Mouse (Mus musculus) forebrain, embryonic 11.5 days (tissue): ENCODE data around the gene Ddx6. TPM values are rescaled to one million over a fixed set of nuclear protein-coding genes. Genes with fewer than 3 reads are reported as not detected.

Experiments
- ATAC-seq: fragments of 200-750 bp; cut with Nextera tagmentation; replicated peaks from 2 replicates; pipeline ENCODE4 v1.8.0; 2017; ENCODE audit warnings: moderate TSS enrichment; ENCODE audit not compliant: low FRiP score
- DNase-seq: peaks from one replicate; pipeline ENCODE4 v3.0.0-alpha.2; 2017; ENCODE audit warnings: low spot score
- H3K27ac ChIP-seq: fragments of 300-500 bp; sonication (generic); 2 replicates; pipeline ENCODE4 v1.5.1; 2014; ENCODE audit warnings: low read depth, low read length
- H3K27me3 ChIP-seq: fragments of 300-500 bp; sonication (generic); 2 replicates; pipeline ENCODE4 v1.6.1; 2014; ENCODE audit warnings: mild to moderate bottlenecking, low read length, mixed read lengths; ENCODE audit not compliant: control insufficient read depth, insufficient read depth
- H3K36me3 ChIP-seq: fragments of 300-500 bp; sonication (generic); 2 replicates; pipeline ENCODE4 v1.6.1; 2014; ENCODE audit warnings: mild to moderate bottlenecking, low read length, moderate library complexity, mixed read lengths; ENCODE audit not compliant: control insufficient read depth, insufficient read depth
- H3K4me1 ChIP-seq: fragments of 300-500 bp; sonication (generic); replicated peaks from 2 replicates; pipeline ENCODE4 v1.6.1; 2014; ENCODE audit warnings: low read length, mixed read lengths; ENCODE audit not compliant: control insufficient read depth, insufficient read depth
- H3K4me2 ChIP-seq: fragments of 300-500 bp; sonication (generic); 2 replicates; pipeline ENCODE4 v1.6.1; 2014; ENCODE audit warnings: low read depth, mild to moderate bottlenecking, low read length, moderate library complexity, mixed read lengths; ENCODE audit not compliant: severe bottlenecking
- H3K4me3 ChIP-seq: fragments of 300-500 bp; sonication (generic); 2 replicates; pipeline ENCODE4 v1.5.1; 2014; ENCODE audit warnings: low read depth, low read length
- H3K9ac ChIP-seq: fragments of 300-500 bp; sonication (generic); 2 replicates; pipeline ENCODE4 v1.6.1; 2014; ENCODE audit warnings: low read length
- H3K9me3 ChIP-seq: fragments of 300-500 bp; sonication (generic); 2 replicates; pipeline ENCODE4 v1.6.1; 2016; ENCODE audit warnings: low read length, mixed read lengths; ENCODE audit not compliant: control insufficient read depth
- WGBS: fragments of 180-500 bp; shearing (Covaris S2); extraction: QIAGEN DNeasy Blood & Tissue Kit; methylation state at CpG from one replicate; pipeline ENCODE4 v1.1.7; 2014; 5-methylcytosine and 5-hydroxymethylcytosine counted together
- polyA plus RNA-seq: library from polyadenylated mRNA; unstranded; fragments of >200 nt; fragmentation: Nextera tagmentation; extraction: Ambion mirVana; gene quantifications from 2 replicates; pipeline ENCODE4 v1.2.1, GENCODE M21; 2014

Gene Ddx6
- polyA plus RNA-seq, 1 experiment from 2014 or later: 16.2 TPM

DNA sequence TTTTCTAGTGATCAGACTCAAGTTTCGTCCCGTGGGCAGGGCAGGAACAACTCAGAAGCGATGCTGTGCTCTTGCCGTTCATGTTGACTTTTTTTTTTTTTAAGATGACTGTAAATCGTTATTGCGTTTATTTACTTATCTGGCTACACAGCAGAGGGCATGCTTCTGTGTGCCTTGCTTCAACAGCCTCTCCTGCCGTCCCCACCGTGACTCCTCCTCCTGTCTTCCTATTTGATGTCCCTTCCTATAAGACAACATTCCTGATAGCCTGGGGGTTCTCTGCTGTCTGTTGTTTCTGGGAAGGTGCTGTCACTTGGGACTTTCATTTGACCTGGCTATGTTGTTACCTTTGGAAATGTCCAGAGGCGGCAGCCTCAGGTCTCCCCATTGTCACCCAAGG is 16.1 kb upstream of the Ddx6 start:
- no peaks in the 10 kb centered on the region for H3K36me3 ChIP-seq
- H3K4me1 ChIP-seq: no peaks in the 10 kb centered on the region
- H3K9ac ChIP-seq: no peak overlapping the region
- ATAC-seq (no peak), DNase-seq (no peak)
- no peak overlapping the region for H3K4me2 ChIP-seq
- no peak overlapping the region for H3K27ac ChIP-seq
- H3K27me3 ChIP-seq: no peaks in the 10 kb centered on the region
- 80% methylated on average over 9 of the region's 9 CpGs for WGBS
- H3K4me3 ChIP-seq: no peak overlapping the region
- H3K9me3 ChIP-seq: peaks cover 5% of the 10 kb centered on the region; the same call in 1 of the 2 replicates

DNA sequence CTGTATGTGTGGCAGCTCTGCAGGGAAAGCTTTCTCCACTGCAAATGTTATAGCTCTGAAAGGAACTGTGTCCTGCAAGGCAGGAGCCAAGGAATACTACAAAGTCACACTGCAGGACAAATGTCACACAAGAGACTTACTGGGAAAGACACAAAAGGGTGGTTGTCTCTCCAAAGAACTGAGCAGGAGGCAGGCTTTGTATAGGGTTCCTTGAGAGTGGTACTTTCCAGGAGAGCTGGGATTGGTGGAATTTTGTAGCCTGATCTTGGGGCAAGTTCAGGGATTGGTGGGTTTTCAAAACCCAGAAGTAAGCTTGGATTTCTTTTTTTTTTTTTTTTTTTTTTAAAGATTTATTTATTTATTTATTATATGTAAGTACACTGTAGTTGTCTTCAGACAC is 15.6 kb upstream of the Ddx6 start:
- Histone ChIP-seq H3K36me3 (no peaks in the 10 kb centered on the region), H3K9me3 (peaks cover 1% of the 10 kb centered on the region; the same call in 1 of the 2 replicates), H3K9ac (no peak overlapping the region), H3K27ac (no peak overlapping the region), H3K27me3 (no peaks in the 10 kb centered on the region), H3K4me3 (no peak overlapping the region), H3K4me1 (no peaks in the 10 kb centered on the region), H3K4me2 (no peak overlapping the region)
- no peak for ATAC-seq
- DNase-seq: no peak

DNA sequence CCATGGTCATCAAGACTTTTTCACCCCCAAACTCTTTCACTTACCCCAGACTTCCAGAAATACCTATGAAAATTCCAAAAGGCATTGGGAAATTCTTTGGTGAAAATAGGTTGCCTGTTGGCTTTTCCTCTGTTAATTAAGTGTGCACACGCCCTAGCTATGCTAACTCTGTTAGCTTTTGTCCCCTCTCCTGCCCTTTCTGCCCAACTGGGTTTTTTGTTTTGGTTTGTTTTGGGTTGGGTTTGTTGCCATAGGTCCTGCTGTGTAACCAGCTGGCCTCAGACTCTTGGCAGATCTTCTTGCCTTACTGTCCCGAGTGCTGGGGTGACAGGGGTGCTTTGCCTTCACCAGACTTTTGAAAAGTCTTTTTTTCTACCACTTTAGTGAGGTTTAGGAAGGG is 13.7 kb upstream of the Ddx6 start:
- ATAC-seq: no peak
- no peak for DNase-seq
- H3K9ac ChIP-seq: no peak overlapping the region

DNA sequence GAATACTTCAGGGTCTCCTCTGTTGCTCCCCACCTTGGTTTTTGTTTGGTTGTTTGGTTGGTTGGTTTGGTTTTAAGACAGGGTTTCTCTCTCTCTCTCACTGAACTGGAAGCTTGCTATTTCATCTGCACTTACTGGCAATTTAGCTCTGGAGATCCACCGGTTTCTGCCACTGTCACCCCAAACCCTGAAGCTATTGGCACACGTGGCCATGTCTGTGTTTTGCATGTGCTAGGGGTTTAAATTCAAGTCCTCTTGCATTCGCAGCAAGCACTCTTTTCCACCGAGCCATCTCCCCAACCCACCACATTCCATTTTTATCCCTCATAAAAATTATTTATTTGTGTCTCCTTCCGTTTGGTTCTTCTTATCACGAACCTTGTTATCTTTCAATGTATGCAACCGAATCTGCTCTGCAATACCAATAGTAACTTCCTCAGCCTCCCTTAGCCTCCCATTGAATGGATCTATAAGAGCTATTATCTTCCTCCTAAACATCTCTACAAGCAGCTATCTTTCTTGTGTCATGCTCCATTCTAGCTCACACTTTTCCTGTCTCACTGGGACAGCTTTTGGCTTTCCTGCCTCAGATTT is 13.0 kb upstream of the Ddx6 start:
- no peaks in the 10 kb centered on the region for H3K27me3 ChIP-seq
- H3K36me3 ChIP-seq: no peaks in the 10 kb centered on the region
- H3K4me1 ChIP-seq: no peaks in the 10 kb centered on the region
- no peak overlapping the region for H3K27ac ChIP-seq
- no peaks in the 10 kb centered on the region for H3K9me3 ChIP-seq
- no peak overlapping the region for H3K4me2 ChIP-seq
- WGBS: 79% methylated on average over 7 of the region's 7 CpGs
- H3K9ac ChIP-seq: no peak overlapping the region
- ATAC-seq (no peak), DNase-seq (no peak)
- no peak overlapping the region for H3K4me3 ChIP-seq

More for the DNA sequence above, 13.7 kb upstream of the Ddx6 start:
- Histone ChIP-seq H3K27me3 (no peaks in the 10 kb centered on the region), H3K27ac (no peak overlapping the region), H3K9me3 (no peaks in the 10 kb centered on the region), H3K4me3 (no peak overlapping the region), H3K36me3 (no peaks in the 10 kb centered on the region), H3K4me1 (no peaks in the 10 kb centered on the region), H3K4me2 (no peak overlapping the region)
- WGBS: 13% methylated on average over 2 of the region's 2 CpGs

DNA sequence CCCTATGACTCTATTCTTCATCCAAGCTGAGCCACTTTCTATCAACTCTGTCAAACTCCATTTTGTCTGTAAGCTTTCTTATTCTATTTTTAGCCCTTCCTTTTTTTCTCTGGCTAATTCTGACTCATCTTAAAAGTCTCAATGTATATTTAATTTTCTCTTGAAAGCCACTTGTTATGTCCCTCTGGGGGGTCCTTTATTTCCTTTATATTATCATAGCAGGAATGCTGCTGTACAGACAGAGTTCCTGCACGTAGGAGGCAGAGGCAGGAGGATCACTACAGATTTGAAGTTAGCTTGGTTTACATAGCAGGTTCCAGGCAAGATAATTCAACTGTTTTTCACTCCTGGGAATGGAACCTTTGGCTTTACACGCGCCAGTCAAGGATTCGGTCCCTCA is 11.5 kb upstream of the Ddx6 start:
- Histone ChIP-seq H3K4me1 (no peaks in the 10 kb centered on the region; the same call in 1 of the 2 replicates), H3K9me3 (no peaks in the 10 kb centered on the region), H3K9ac (no peak overlapping the region), H3K27ac (no peak overlapping the region), H3K36me3 (no peaks in the 10 kb centered on the region), H3K27me3 (no peaks in the 10 kb centered on the region), H3K4me2 (no peak overlapping the region), H3K4me3 (no peak overlapping the region)
- no peak for ATAC-seq
- WGBS: 81% methylated on average over 4 of the region's 4 CpGs
- no peak for DNase-seq

DNA sequence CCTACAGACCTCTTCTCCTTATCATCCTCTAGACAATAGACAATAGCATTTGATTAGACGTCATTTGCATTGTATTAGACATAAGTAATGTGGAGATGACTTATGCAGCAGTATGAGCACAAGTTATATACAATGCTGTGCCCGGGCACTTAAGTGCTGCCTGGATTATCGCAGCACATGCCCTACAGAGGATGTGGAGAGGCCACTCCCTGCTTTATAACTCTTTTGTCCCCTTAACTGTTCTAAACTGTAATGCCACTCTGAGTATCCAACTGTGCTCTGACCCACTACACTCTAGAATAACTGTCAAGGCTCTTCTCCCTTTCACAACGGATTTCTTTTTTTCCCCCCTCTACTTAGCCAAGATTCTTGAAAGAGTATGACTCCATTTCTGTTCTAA is 10.8 kb upstream of the Ddx6 start:
- no peak for ATAC-seq
- no peaks in the 10 kb centered on the region for H3K36me3 ChIP-seq
- H3K4me1 ChIP-seq: peaks cover 6% of the 10 kb centered on the region
- WGBS: 91% methylated on average over 4 of the region's 4 CpGs
- no peak overlapping the region for H3K27ac ChIP-seq
- H3K9ac ChIP-seq: no peak overlapping the region
- DNase-seq: no peak
- no peak overlapping the region for H3K4me2 ChIP-seq
- no peaks in the 10 kb centered on the region for H3K27me3 ChIP-seq
- no peaks in the 10 kb centered on the region for H3K9me3 ChIP-seq
- no peak overlapping the region for H3K4me3 ChIP-seq

DNA sequence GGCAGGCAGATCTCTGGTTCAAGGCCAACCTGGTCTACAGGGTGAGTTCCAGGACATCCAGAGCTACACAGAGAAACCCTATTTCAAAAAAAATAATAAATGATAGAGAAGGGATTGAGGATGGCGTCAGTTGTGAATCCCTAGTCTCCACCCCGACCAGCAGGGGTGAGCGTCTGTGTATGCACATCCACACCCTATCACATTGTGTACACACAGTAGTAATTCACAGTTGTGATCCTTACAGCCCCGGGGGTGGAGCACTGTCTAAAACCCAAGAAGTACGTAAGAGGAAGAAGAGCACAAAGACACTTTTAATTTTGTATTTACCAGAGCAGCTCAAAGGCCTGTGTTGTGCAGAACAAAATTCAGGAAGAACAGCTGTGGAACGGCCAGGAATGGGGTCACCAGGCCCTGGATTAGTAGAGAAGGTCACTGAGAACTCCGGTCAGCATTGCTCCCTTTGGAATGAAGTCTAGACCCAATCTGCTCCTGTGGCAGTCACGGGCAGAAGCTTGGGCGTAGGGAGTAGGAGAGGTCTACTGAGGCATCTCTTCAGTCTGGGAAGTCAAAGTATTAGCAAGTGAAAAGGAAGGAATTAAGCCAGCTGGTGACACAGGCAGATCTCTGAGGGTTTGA is 9.7 kb upstream of the Ddx6 start:
- no peak for ATAC-seq
- no peak overlapping the region for H3K4me3 ChIP-seq
- WGBS: 86% methylated on average over 9 of the region's 9 CpGs

DNA sequence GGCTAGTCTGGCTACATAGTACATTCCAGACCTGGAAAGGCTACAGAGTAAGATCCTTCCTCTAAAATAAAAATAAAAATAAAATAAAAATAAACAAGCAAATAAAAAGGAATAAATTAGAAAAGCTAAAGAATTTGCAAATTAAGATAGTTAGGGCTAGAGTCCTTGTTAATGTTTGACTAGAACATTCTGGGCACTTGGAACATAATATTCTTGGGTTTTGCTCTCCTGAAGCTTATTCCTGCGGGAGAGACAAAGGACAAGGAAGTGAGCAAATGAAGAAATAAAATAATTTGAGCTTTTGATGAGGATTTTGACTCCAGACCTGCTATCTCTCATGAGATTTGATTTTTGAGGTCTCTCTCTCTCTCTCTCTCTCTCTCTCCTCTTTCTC is 9.2 kb upstream of the Ddx6 start:
- Histone ChIP-seq H3K4me3 (no peak overlapping the region), H3K9me3 (no peaks in the 10 kb centered on the region), H3K27ac (no peak overlapping the region), H3K27me3 (no peaks in the 10 kb centered on the region), H3K36me3 (no peaks in the 10 kb centered on the region), H3K9ac (no peak overlapping the region), H3K4me2 (no peak overlapping the region), H3K4me1 (peaks cover 12% of the 10 kb centered on the region)
- ATAC-seq (no peak), DNase-seq (no peak)
- WGBS: 82% methylated on average over 1 of the region's 1 CpGs

More for the DNA sequence above, 9.7 kb upstream of the Ddx6 start:
- H3K9me3 ChIP-seq: no peaks in the 10 kb centered on the region
- H3K27me3 ChIP-seq: no peaks in the 10 kb centered on the region
- no peak for DNase-seq
- no peak overlapping the region for H3K9ac ChIP-seq
- H3K4me1 ChIP-seq: peaks cover 12% of the 10 kb centered on the region
- H3K4me2 ChIP-seq: no peak overlapping the region
- no peak overlapping the region for H3K27ac ChIP-seq
- H3K36me3 ChIP-seq: no peaks in the 10 kb centered on the region

DNA sequence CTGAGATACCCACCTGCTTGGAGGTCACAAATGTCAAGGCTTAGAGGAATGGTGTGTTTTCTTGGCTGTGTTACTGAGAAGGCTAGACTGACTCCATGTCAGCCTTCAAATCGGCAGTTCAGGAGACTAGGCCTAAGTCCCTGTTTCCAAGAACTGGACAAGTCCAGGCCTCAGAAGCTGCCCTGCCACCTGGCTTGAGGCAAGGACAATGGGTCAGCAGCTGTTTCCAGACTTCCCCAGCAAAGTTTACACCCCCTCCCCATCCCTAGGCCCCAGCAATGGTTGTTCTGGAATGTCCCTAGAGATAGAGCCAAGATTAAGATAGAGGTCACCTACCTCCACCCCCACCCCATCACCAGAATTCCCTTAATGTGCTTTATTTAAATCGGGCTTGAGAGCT is 7.0 kb upstream of the Ddx6 start:
- H3K27ac ChIP-seq: no peak overlapping the region
- DNase-seq: no peak
- H3K4me1 ChIP-seq: peaks cover 12% of the 10 kb centered on the region
- no peak overlapping the region for H3K9ac ChIP-seq
- ATAC-seq: no peak
- no peaks in the 10 kb centered on the region for H3K9me3 ChIP-seq
- no peak overlapping the region for H3K4me3 ChIP-seq
- no peaks in the 10 kb centered on the region for H3K36me3 ChIP-seq
- no peaks in the 10 kb centered on the region for H3K27me3 ChIP-seq
- H3K4me2 ChIP-seq: no peak overlapping the region
- WGBS: 88% methylated on average over 2 of the region's 2 CpGs
